ENCODE assay signal across 8 mouse cellular contexts in genomic region chr4:150283335-150283638, GRCm38 (mm10). TPM values are rescaled to one million over a fixed set of nuclear protein-coding genes. Genes with fewer than 3 reads are reported as not detected.
DNase-seq lines count a peak whose midpoint lies in the region; ATAC-seq and TF ChIP-seq lines count a peak whose summit lies in the region.

No protein-coding gene starts in this region.

- H3K9me3 ChIP-seq in kidney, postnatal 0 days (replicated peaks; ENCODE audit: low read length): no peaks in the 10 kb centered on the region
- H3K9me3 ChIP-seq in hindbrain, embryonic 11.5 days (ENCODE audit: control insufficient read depth, low read length): no peaks in the 10 kb centered on the region
- H3K9me3 ChIP-seq in midbrain, embryonic 14.5 days (ENCODE audit: control insufficient read depth, low read length): no peaks in the 10 kb centered on the region

- 12% methylated on average over 2 of the region's 2 CpGs for WGBS in kidney, postnatal 0 days
- 0% methylated on average over 2 of the region's 2 CpGs for WGBS in hindbrain, embryonic 11.5 days
- WGBS in midbrain, embryonic 14.5 days: 4% methylated on average over 2 of the region's 2 CpGs

- no peaks in the 10 kb centered on the region for H3K36me3 ChIP-seq in kidney, postnatal 0 days (ENCODE audit: insufficient read depth, low read length)
- H3K36me3 ChIP-seq in hindbrain, embryonic 11.5 days (ENCODE audit: control insufficient read depth, insufficient read depth, low read length): no peaks in the 10 kb centered on the region
- no peaks in the 10 kb centered on the region for H3K36me3 ChIP-seq in midbrain, embryonic 14.5 days (ENCODE audit: control insufficient read depth, insufficient read depth, low read length)

- peak overlapping the region; percentile 79 for H3K4me3 ChIP-seq in kidney, postnatal 0 days (replicated peaks; ENCODE audit: low read depth, low read length)
- H3K4me3 ChIP-seq in hindbrain, embryonic 11.5 days (ENCODE audit: low read depth, low read length): peak overlapping the region; percentile 100
- peak overlapping the region; percentile 95 for H3K4me3 ChIP-seq in midbrain, embryonic 14.5 days (replicated peaks; ENCODE audit: low read depth, low read length)

- H3K4me1 ChIP-seq in kidney, postnatal 0 days (replicated peaks; ENCODE audit: insufficient read depth, low read length): peaks cover 14% of the 10 kb centered on the region; the same call in 1 of the 2 replicates
- H3K4me1 ChIP-seq in hindbrain, embryonic 11.5 days (replicated peaks; ENCODE audit: control insufficient read depth, insufficient read depth, low read length): 0 out of 2 replicates have a peak, but pooled peaks cover 3% of the 10 kb centered on the region
- H3K4me1 ChIP-seq in midbrain, embryonic 14.5 days (ENCODE audit: control insufficient read depth, insufficient read depth, low read length): peaks cover 10% of the 10 kb centered on the region; the same call in 1 of the 2 replicates

- H3K9ac ChIP-seq in kidney, postnatal 0 days (ENCODE audit: low read depth, low read length): peak overlapping the region; percentile 46
- H3K9ac ChIP-seq in hindbrain, embryonic 11.5 days (ENCODE audit: low read depth, low read length): peak overlapping the region; percentile 99
- peak overlapping the region; percentile 99 for H3K9ac ChIP-seq in midbrain, embryonic 14.5 days (replicated peaks; ENCODE audit: low read length)

- no peaks in the 10 kb centered on the region for H3K27me3 ChIP-seq in kidney, postnatal 0 days (ENCODE audit: insufficient read depth, low read length)
- H3K27me3 ChIP-seq in hindbrain, embryonic 11.5 days (ENCODE audit: control insufficient read depth, insufficient read depth, low read length): no peaks in the 10 kb centered on the region
- no peaks in the 10 kb centered on the region for H3K27me3 ChIP-seq in midbrain, embryonic 14.5 days (ENCODE audit: control insufficient read depth, insufficient read depth, low read length)

- no peak for TF ChIP-seq CTCF in kidney, postnatal 0 days (IDR thresholded peaks at IDR 0.05; ENCODE audit: low read depth)

- no peak for ATAC-seq in kidney, postnatal 0 days (replicated peaks; ENCODE audit: low FRiP score, low read depth)
- ATAC-seq in hindbrain, embryonic 11.5 days (ENCODE audit: low FRiP score): no peak
- ATAC-seq in midbrain, embryonic 14.5 days (ENCODE audit: low FRiP score, low TSS enrichment): no peak

- peak overlapping the region; percentile 67 for H3K4me2 ChIP-seq in kidney, postnatal 0 days (ENCODE audit: low read length)
- H3K4me2 ChIP-seq in hindbrain, embryonic 11.5 days (replicated peaks; ENCODE audit: low read depth, low read length): peak overlapping the region; percentile 46
- H3K4me2 ChIP-seq in midbrain, embryonic 14.5 days (ENCODE audit: low read length): peak overlapping the region; percentile 68

- DNase-seq in kidney, postnatal 0 days (ENCODE audit: low spot score): no peak
- DNase-seq in kidney, adult 9 months: no peak
- DNase-seq in brain, adult 2 months (ENCODE audit: low read depth, low spot score): peak; percentile 79
- DNase-seq in hindbrain, embryonic 11.5 days (ENCODE audit: low spot score): peak; percentile 52
- DNase-seq in midbrain, embryonic 14.5 days: no peak
- DNase-seq in thymus, postnatal 25 days: no peak
- no peak for DNase-seq in layer of hippocampus, postnatal 10 days (ENCODE audit: low spot score in 2 of 2)
- DNase-seq in kidney, postnatal 25 days: no peak

- peak overlapping the region; percentile 50; the same call in 1 of the 2 replicates for H3K27ac ChIP-seq in kidney, postnatal 0 days
- peak overlapping the region; percentile 80 for H3K27ac ChIP-seq in hindbrain, embryonic 11.5 days (ENCODE audit: low read depth, low read length)
- H3K27ac ChIP-seq in midbrain, embryonic 14.5 days (replicated peaks; ENCODE audit: low read depth, low read length): peak overlapping the region; percentile 93

RNA-seq across cellular contexts. Expression of gene Rere, which starts 1.8 kb away (rescaled TPM):
- 29.1 and 29.8 TPM in 2 replicates for polyA plus RNA-seq in kidney, postnatal 0 days (2015; fragmentation: Nextera tagmentation; extraction: Ambion mirVana)
- 40.5 and 50.0 TPM in 2 replicates for polyA plus RNA-seq in hindbrain, embryonic 11.5 days (2014; fragmentation: Nextera tagmentation; extraction: Ambion mirVana)
- polyA plus RNA-seq in midbrain, embryonic 14.5 days (2014; fragmentation: Nextera tagmentation; extraction: Ambion mirVana): 37.6 and 48.6 TPM in 2 replicates
- total RNA-seq in layer of hippocampus, postnatal 10 days (2021): 100 to 1,000 TPM; 108 to 117 TPM

RNA-seq across cellular contexts. Expression of gene Eno1, which starts 46.8 kb away (rescaled TPM):
- polyA plus RNA-seq in kidney, postnatal 0 days (2015; fragmentation: Nextera tagmentation; extraction: Ambion mirVana): 1,062 and 1,157 TPM in 2 replicates
- 1,515 and 1,668 TPM in 2 replicates for polyA plus RNA-seq in hindbrain, embryonic 11.5 days (2014; fragmentation: Nextera tagmentation; extraction: Ambion mirVana)
- 935 and 972 TPM in 2 replicates for polyA plus RNA-seq in midbrain, embryonic 14.5 days (2014; fragmentation: Nextera tagmentation; extraction: Ambion mirVana)
- 100 to 1,000 TPM; 323 to 338 TPM for total RNA-seq in layer of hippocampus, postnatal 10 days (2021)

Comparison
In these comparisons a context has a peak if more than half of its experiments do, and no peak if none do; other contexts are left out.
1. DNase-seq: peak in brain, adult 2 months (single experiment) and hindbrain, embryonic 11.5 days (single experiment); none in kidney, postnatal 0 days (single experiment), kidney, adult 9 months (single experiment), midbrain, embryonic 14.5 days (single experiment), thymus, postnatal 25 days (single experiment), layer of hippocampus, postnatal 10 days (0 of 2) and kidney, postnatal 25 days (0 of 2).
2. H3K9ac ChIP-seq: peak in every context shown above with its lines; median percentile 99 in hindbrain, embryonic 11.5 days; 99 in midbrain, embryonic 14.5 days; 46 in kidney, postnatal 0 days.
3. Peak in every context shown above with its lines, with median percentiles within 50 percentile points of each other: H3K27ac ChIP-seq, H3K4me2 ChIP-seq and H3K4me3 ChIP-seq.